Mouse (Mus musculus) kidney, adult 2 months (tissue): ENCODE measurements around the gene Fars2.

Source experiments
- CTCF ChIP-seq: fragments of 200-500 bp; conservative IDR thresholded peaks from 2 replicates; pipeline ENCODE4 v1.5.1; 2011; ENCODE audit warnings: low read depth, mild to moderate bottlenecking, control low read depth, low read length, moderate library complexity, mixed read lengths; ENCODE audit not compliant: insufficient read depth, insufficient read length
- POLR2A ChIP-seq: fragments of 200-500 bp; IDR thresholded peaks from one replicate; pipeline ENCODE4 v1.6.1; 2011; ENCODE audit warnings: low read depth, low read length, control low read depth

DNA sequence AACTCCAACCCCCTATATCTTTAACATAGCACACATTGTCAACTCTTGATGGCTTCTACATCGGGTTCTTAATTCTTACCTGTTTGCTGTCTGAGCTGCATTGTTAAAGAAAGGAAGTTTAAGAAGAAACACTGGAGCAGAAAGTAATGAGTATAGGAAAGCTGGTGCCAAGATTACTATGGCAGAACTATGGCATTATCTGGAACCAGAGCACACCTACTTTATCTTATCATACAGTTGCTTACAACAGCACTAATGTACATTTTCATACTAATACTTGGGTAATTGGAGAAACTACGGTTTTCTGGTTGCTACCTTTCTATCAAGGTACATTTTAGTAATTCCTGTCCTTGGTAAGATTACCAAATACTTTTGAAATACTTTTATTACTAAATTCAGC lies 29.8 kb upstream of the Fars2 start:
- TF ChIP-seq POLR2A, result no peak
- TF ChIP-seq CTCF, result no peak
